Mouse (Mus musculus) yolk sac, embryonic 10.5 days (tissue): ENCODE measurements around the gene Ube2i.

ENCODE experiments used
- DNase-seq: peaks from one replicate; pipeline ENCODE4 v3.0.0-alpha.2; 2017; ENCODE audit warnings: low spot score

Gene Ube2i

GRCm38 (mm10) chr17:25274571-25275346, at the start of gene Ube2i:
Ube2i (minus strand) TSS chr17:25274622.
- no peak for DNase-seq

DNA sequence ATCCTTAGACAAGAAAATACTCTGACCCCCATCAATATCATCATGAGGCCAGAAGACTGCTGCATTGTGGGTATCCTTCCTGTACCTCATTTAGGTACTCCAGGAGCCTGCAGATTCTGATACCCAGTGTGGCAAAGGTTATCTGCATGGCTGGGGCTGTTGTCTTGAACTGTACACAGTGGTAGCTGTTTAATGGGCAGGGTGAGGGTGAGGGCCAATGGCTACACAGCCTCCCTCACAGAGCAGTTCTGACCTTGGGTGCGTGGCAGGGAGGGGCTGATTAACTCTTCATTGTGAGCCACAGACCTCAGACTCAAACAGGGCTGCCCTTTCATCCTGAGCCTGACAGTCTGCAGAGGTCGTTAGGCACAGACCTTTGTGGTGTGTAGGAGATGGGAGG, 48.5 kb upstream of the Ube2i start:
- DNase-seq, result no peak

DNA sequence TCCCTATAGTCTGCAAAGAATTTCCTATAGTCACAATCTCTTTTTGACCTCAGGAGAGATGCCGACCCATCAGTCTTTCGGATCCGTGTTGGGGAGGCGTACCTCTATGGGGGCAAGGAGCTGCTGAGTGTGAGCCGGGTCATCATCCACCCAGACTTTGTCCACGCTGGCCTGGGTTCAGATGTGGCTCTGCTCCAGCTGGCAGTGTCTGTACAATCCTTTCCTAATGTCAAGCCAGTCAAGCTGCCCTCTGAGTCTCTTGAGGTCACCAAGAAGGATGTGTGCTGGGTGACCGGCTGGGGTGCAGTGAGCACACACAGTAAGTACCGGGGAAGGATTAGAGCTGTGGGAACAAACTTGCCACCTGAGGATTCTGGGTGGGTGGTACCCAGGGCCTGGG, 46.4 kb upstream of the Ube2i start:
- DNase-seq, result no peak

GRCm38 (mm10) chr17:25318354-25318753, 43.9 kb upstream of the Ube2i start, which contains the start of gene Prss29:
Prss29 (plus strand) TSS chr17:25318654.
- no peak for DNase-seq

DNA sequence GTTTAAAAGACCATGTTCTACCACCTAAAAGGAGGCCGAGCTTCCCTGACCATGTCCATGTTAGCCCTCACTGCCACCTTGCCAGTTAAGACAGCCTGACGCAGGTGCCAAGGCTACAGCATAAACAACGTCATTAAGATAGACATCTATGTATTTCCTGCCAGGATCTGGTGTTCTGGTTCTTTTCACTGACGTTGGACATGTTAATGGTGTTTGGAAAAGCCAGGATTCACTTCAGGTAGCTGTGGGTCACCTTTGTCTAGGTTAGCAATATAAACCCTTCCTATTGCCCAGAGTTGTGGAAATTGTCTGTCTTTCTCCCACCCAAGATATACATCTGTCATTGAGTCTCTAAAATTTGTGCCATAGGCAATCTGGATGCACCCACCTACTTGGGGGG, 33.9 kb upstream of the Ube2i start, which contains the start of gene Prss28:
TSS of gene Prss28 (plus strand) at position 301 of the 400 bp plus-strand sequence.
- no peak for DNase-seq

- DNase-seq, result no peak
Measured at GRCm38 (mm10) chr17:25298094-25298493, 23.7 kb upstream of the Ube2i start, which contains the start of gene Prss34. Prss34 (plus strand) TSS chr17:25298394.

- DNase-seq, result no peak
Measured at GRCm38 (mm10) chr17:25294111-25294510, 19.7 kb upstream of the Ube2i start.

- DNase-seq, result no peak
Measured at GRCm38 (mm10) chr17:25293495-25293894, 19.1 kb upstream of the Ube2i start.

GRCm38 (mm10) chr17:25290411-25290810, 16.0 kb upstream of the Ube2i start:
- DNase-seq, result no peak

DNA sequence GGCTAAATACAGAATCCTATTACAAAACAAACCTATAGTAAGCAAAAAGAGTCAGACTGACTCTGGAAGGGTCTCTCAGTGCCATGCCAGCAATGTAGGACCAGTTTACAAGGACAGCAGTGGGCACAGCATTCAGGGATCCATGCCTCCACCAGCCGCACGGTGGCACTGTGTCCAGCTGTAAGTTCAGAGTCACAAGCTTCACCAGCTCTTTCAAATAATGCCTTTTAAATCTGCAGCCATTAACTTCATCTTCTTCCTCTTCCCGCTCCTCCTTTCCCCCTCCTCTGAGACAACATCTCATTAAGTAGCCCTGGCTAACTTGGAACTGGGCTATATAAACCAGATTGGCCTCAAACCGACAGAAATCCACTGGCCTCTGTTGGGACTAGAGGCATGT, 14.4 kb upstream of the Ube2i start:
- DNase-seq, result no peak

DNA sequence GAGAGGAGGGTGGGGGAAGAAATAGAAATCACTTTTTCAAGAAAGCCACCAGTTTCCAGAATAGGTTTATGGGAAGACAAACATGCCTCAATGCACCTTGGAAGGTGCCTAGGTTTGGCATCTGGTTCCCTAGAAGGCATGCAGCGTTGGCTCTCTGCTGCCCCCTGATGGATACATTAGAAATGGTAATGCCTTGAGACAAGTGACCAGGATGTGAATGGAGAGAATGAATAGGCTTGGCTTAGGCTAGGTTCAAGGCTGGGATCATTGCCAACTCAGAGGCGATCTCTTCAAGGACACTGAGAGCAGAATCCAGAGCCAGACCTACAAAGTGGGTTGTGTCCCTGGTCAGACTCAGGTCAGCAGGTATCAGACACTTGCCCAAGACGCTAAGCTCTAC, 10.6 kb upstream of the Ube2i start:
- DNase-seq, result peak; percentile 42

- peak; percentile 64 for DNase-seq
Measured at GRCm38 (mm10) chr17:25282133-25282532, 7.7 kb upstream of the Ube2i start.

- no peak for DNase-seq
Measured at GRCm38 (mm10) chr17:25275833-25276232, 1.4 kb upstream of the Ube2i start.

DNA sequence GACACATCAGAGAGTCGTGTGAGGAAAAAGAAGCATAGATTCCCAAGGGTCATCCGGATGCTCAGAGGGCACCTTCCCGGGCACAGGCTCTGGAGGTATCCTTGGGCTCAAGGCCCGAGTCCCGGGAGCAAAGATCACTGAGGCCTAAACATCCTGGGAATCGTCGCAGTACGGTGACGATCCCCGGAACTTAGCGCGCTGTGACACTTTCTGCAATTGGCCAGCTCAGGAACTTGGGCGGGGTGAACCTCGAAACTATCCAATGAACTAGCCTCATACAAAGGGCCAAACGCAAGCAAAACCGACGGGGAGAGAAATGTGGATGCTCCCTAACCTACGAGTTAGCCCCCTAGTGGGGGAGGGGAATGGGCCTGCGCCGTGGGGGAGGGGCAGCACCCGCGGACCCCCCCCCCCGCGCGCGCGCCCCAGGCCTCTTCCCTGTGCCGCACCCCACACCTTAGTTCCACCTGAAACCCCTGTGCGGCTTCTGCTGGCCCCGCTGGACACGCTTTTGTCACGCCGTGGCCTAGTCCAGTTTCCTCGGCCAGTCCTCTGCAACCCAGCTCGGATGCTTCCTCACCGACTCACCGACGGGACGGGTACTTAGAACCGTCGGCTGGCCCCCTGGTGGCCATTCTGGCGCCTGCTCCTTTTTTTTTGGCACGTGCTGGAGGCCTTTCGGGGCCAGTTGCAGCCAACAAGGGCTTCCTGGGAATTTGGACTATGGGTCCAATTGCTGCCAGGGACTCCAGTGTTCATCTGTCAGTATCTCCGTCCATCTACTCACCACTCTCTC, 518 bp downstream of the Ube2i start:
- peak; percentile 98 for DNase-seq

DNA sequence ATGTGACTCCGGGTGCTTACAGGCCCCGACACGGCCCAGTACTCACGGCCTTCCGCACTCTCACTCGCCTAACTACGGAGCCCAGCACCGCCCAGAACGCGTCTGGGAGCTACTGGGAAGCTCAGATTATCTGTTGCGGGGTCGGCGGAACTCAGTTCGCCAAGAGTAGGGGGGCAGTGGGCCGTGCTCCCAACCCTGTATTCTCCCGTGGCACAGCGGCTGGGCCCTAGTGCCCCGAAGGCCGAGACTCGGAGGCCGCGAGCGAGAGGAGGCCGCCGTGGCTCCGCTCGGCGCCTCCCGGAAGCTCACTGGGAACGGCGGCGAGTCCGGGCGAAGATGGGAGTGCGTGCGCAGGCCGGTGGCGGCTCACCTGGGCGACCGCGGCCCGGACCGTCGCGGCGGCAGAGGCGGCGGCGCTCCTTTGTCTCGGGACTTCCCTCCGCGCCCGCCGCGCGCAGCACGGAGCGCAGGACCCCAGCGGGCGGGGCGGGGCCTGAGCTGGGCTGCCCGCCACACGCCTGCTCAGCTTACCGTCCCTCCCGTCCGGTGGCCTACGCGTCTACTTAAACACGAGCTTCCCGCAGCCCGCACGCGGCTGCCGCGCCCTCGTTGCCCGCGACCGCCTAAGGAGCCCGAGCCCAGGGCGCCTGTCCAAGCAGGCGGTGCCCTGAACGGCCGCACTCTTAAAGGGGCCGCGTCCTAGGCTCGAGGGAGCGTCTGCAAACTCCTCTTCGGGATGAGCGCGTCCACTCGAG, 1.3 kb downstream of the Ube2i start:
- DNase-seq, result peak; percentile 94

- peak; percentile 22 for DNase-seq
Measured at GRCm38 (mm10) chr17:25272326-25272725, 2.1 kb downstream of the Ube2i start.

GRCm38 (mm10) chr17:25270795-25271335, 3.6 kb downstream of the Ube2i start:
- no peak for DNase-seq

DNA sequence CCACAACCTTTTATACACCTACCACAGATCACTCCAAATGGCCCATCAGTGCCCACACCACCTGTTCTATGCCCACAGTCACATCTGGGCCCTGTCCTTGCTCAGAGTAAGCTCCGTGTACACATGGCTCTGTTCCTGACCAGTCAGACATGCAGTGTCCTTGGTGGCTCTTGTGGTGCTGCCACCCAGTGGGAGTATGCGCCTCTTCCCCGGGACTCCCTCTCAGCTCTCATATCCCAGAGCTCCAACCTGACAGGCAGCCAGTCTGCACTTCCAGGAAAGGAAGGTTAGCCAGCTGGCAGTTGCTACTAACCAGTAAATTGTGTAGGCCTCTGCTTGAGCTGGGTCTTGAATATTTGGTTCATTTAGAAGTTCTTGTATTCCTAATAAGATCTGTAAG, 10.0 kb downstream of the Ube2i start:
- DNase-seq, result no peak

DNA sequence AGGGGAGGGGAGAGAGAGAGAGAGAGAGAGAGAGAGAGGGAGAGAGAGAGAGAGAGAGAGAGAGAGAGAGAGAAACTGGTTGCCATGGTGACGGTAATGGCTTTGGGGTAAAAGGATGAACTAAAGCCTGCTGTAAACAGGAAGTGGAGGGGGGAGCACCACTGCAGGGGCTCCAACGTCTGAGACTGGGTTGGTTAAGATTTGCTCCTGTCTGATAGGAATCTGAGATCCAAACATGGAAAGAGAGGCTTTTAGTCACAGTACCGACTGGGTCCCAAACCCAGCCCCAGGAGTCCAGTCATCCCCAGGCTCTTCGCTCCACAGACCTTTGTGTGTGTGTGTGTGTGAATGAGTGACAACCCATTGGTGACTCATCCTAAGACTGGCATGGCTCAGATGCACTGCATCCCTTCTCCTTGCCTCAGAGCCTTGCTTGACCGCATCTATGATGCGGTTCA, 16.6 kb downstream of the Ube2i start:
- DNase-seq, result no peak

DNA sequence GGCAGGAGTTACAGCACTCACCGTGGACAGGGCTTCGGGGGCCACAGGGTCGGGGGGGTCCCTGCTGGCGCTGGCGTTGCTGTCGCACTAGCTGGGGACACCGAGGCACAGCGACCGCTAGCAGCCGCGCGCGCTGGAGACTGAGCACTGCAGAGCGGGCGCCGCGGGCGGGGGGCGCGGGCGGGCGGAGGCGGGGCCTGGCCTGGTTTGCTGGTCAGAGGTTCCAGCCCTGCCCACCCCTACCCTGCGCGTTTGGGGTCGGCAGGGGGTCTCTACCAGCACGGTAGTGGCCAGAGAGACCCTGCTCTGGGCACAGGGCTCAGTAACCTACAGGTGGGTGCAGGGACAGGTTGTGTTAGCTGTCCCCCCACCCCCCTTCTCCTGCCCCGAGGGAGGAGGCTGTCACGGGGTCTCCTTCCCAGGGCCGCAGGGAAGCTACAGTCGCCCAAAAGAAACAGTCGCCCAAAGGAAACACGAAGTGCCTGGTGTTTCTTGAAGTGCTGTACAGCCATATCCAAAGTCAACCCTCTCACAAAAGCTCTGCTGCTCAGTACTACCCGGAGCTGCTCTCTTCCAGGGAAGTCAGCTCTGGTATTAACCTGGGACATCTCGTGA, 18.2 kb downstream of the Ube2i start, which contains the start of gene Baiap3:
TSS of gene Baiap3 (minus strand) at position 225 of the 615 bp plus-strand sequence.
- DNase-seq, result peak; percentile 46

- DNase-seq, result no peak
Measured at GRCm38 (mm10) chr17:25255110-25255509, 19.3 kb downstream of the Ube2i start.
